Mouse (Mus musculus): Measurements from ENCODE around the gene Mettl7a3.
"Not testable (repeated sequence)": the region's sequence is repeated elsewhere in the genome, so short reads cannot be mapped to it uniquely, and the experiment has no call there.

- TF ChIP-seq POLR2A (IDR thresholded peaks at IDR 0.05; ENCODE audit: borderline replicate concordance, control insufficient read depth, low read depth, low read length); CTCF (IDR thresholded peaks at IDR 0.05; ENCODE audit: control insufficient read depth, insufficient read depth, low read length): not testable (repeated sequence)
Observed at GRCm38 (mm10) chr15:100377847-100378505, 43.2 kb downstream of the Mettl7a3 start.
